Mouse (Mus musculus): Measurements from ENCODE around the gene Calhm6. TPM values are rescaled to one million over a fixed set of nuclear protein-coding genes. Genes with fewer than 3 reads are reported as not detected.

Calhm6 gene
- total RNA-seq, 2 experiments from 2014 or later = 0.52 to 0.56 TPM

DNA sequence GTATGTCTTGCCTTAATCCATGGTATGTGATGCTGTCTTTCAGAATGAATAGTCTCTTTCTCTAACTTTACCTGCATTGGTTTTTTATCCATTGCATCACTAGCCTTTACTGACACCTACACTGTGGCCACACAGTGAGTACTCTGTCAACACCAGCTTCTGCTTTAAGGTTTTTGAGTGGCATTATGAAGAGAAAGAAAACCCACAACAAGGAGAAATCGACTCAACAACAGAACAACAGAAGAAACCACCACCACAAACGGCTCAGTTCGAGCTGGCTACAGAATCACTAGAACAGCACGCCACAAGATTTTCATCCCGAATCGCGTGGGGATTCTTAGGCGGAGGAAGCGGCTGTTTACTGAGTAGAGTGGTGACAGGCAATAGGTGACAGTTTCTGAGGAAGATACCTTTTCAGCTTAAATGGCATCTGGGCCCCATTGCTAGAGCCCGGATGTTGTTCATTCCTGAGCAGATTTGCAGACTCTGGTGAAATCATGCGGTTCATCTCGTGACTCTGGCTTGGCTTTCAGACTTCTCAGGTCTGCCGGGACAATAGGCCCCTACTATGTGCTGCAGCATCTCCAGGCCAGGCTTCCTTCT is 16.8 kb downstream of the Calhm6 start:
- DNase-seq (ENCODE audit: low spot score in 2 of 2) = no peak

- DNase-seq (ENCODE audit: low spot score in 2 of 2) = peak; percentile 31 to 37
These were observed 31.3 kb downstream of the Calhm6 start, which contains the start of gene Calhm5 for GRCm38 (mm10) chr10:34096418-34096883. Calhm5 (minus strand) TSS chr10:34096519.

DNA sequence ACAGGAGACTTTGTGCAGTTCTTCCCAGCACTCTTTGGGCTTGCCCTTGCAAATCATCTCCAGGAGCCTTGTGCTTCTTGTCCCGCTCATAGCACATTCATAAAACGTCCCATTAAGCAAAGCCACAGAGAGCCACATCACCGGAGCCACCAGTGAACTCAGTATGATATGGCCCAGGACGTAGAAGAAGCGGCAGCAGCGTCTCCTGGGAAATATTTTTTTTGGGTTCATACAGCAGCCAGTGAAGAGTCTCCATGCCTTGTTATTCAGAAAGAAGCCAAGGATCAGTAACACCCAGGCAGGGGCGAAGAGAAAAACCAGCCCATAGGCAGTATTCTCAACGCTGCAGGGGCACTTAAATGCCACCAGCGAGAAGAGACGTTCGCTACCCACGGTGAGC is 31.8 kb downstream of the Calhm6 start:
- DNase-seq (ENCODE audit: low spot score in 2 of 2) = peak in 1 of 2 experiments; percentile 3

DNA sequence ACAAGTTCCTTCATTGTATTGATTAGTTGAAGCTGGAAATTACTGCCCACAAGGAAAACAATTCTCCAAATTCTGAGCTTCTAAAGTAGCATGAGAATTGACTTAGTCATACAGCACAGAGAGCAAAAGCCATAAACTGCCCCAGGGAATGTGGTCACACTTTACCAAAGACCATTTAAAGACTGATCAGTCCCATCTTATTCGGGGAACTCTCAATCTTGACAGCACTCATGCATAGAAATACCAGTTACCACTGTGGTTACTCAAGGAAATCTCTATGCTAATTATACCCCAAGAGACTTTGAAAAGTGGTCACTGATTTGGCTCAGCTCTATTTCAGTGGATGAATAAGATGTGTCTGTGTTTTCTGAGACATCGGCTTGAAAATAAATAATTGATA is 32.6 kb downstream of the Calhm6 start:
- DNase-seq (ENCODE audit: low spot score in 2 of 2) = no peak

DNA sequence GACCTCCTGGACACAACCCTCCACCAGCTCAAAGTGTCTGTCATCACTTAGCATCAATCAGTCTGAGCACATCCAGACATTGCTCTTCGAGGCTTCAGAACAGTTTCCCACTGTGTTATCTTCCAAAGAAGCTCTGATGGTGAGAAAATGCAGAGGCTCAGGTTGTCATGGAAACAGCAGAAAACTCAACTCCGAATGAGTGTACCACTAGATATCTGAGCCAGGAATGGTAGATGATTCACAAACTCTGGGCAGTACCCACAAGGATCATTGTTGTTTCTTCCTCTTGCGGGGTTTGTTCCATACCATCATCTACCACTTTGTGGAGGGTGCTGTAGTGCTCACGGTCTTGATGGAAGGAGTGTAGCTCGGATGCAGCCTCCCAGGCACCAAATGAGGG is 35.9 kb downstream of the Calhm6 start:
- DNase-seq (ENCODE audit: low spot score in 2 of 2) = peak; percentile 37 to 45

DNA sequence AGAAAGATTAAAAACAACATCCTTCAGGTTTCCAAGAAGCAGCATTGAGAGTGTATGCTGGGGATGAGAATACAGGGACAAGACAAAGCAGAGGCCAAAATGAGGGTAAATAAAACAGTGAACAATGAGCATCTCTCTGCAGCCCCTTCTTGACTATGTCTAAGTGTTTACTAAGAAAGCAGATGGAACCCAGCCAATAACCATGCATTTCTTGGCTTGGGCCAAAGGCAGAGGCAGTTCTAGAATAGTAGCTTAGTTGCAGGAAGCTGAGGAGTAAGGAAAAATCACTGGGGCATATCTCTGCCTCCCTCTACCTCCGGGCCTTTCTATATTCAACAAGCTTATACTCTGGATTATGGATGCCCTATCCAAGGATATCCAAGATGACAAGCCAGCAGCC is 37.3 kb downstream of the Calhm6 start:
- DNase-seq (ENCODE audit: low spot score in 2 of 2) = no peak

- DNase-seq (ENCODE audit: low spot score in 2 of 2) = no peak
These were observed 38.3 kb downstream of the Calhm6 start for GRCm38 (mm10) chr10:34089517-34089916.

DNA sequence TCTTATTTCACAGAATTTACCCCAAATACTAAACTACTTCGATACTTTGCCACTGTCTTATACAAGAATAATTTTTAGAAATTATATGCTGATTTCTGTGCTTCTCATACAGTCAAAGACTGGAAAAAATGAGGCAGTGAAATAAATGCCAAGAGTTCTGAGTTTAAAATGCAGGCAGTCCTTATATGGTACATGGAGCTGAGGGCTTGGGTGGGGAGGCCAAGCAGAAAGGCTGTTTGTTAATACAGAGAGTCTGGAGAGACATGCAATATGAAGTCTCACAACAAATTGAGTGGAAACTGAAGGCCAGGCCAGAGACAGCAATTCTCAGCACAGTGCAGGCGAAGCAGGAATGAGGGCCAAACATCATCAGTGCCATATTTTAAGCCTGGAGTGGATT is 39.3 kb downstream of the Calhm6 start:
- DNase-seq (ENCODE audit: low spot score in 2 of 2) = no peak

GRCm38 (mm10) chr10:34086514-34086913 is 41.3 kb downstream of the Calhm6 start:
- DNase-seq (ENCODE audit: low spot score in 2 of 2) = no peak

Other genes with a start within 250 kb of the Calhm6 start
- gene Rsph4a, start 222.9 kb downstream of the Calhm6 start, total RNA-seq (2021) = 1 to 10 TPM; 2.2 to 3.2 TPM
- 10 to 100 TPM; 16.7 to 17.4 TPM for gene Zup1, start 176.7 kb downstream of the Calhm6 start, total RNA-seq (2021)
- 100 to 1,000 TPM in 1 of 2 experiments, 10 to 100 TPM in 1; 99.0 to 111 TPM for gene Rwdd1, start 108.4 kb downstream of the Calhm6 start, total RNA-seq (2021)
- gene Trappc3l, start 90.4 kb downstream of the Calhm6 start, total RNA-seq (2021) = under 1 TPM in 1 of 2 experiments, not detected in 1; 0.40 TPM
- gene Calhm4, start 83.7 kb downstream of the Calhm6 start, total RNA-seq (2021) = not detected
- gene Calhm5, start 31.5 kb downstream of the Calhm6 start, total RNA-seq (2021) = 1 to 10 TPM; 2.8 to 3.1 TPM
- gene Dse, start 79.7 kb upstream of the Calhm6 start, total RNA-seq (2021) = 10 to 100 TPM in 1 of 2 experiments, 1 to 10 TPM in 1; 6.1 to 10.1 TPM
- gene Tspyl1, start 154.2 kb upstream of the Calhm6 start, total RNA-seq (2021) = 100 to 1,000 TPM; 175 to 185 TPM
- 100 to 1,000 TPM; 420 to 434 TPM for gene Tspyl4, start 169.5 kb upstream of the Calhm6 start, total RNA-seq (2021)